Mouse (Mus musculus): Measurements from ENCODE around the gene Csrnp2.
"Not testable (repeated sequence)": the region's sequence is repeated elsewhere in the genome, so short reads cannot be mapped to it uniquely, and the experiment has no call there.

Csrnp2 gene

DNA sequence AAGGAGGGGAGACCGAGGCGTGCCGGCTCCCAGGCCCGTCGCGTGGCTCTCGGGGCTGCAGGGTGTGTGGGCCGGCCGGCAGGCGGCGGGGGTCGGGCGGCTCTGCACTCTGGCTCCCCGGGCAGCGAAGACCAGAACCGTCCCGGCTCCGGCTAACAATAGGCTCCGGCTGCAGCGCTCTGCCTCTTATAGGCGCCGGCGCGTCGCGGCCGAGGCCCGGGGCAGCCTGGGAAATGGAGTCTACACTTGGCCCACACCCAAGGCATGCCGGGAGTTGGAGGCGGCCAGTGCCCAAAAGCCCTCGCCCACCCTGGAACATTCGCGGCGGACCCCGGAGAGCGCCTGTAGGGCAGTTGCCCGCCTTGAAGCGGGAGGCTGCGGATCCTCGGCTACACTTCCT, at the start of gene Csrnp2:
Csrnp2 (minus strand) TSS at position 387 of the 400 bp plus-strand sequence.
- DNase-seq = peak; percentile 88 to 92

DNA sequence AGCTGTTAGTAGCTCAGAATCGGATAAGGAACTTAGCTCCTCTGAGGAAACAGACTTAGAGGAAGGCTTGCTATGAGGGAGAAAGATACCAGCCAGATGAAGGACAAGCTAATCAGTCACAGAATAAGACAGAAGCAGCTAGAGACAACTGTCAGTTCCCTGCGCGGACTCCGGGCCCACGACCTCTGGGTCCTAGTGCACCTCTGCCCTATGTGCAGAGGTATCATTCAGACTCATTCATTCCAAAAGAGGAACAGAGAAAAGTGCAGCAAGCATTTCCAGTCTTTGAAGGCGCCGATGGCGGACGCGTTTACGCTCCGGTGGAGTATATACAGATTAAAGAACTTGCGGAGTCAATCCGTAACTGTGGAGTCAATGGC, 48.4 kb upstream of the Csrnp2 start:
- not testable (repeated sequence) for DNase-seq

DNA sequence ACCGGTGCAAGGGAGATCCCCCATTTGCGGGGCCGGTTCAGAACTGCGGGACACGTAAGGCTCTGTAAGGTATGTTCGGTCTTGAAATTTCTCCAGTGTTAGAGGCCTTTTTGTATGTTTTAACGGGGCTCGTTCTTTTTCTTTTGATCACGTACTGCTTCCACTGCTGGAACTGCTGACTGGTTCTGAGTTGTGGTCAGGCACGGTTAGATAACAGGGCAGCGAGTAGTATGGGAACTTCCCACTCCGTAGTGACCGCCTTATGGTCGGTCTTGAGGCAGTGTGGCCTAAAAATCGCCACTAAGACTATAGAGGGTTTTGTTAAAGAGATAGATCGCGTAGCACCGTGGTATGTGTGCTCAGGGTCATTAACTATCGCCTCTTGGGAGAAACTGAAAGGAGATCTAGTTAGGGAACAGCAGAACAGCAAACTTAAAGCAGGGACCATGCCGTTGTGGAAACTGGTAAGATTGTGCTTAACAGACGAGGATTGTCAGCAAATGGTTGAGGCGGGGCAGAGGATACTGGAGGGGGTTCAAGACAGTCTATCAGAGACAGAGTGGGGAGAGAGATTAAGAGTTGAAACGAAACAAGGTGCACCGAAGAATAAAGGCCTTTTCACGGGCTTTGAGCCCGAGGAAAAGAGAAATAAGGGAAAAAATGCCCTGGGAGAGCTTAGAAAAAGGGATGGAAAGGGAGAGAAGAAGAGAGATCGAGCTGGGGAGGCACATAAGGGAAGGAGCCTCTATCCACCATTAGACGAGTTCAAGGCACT, 47.8 kb upstream of the Csrnp2 start:
- DNase-seq = not testable (repeated sequence)

GRCm38 (mm10) chr15:100541426-100541825, 46.1 kb upstream of the Csrnp2 start:
- DNase-seq = no peak

DNA sequence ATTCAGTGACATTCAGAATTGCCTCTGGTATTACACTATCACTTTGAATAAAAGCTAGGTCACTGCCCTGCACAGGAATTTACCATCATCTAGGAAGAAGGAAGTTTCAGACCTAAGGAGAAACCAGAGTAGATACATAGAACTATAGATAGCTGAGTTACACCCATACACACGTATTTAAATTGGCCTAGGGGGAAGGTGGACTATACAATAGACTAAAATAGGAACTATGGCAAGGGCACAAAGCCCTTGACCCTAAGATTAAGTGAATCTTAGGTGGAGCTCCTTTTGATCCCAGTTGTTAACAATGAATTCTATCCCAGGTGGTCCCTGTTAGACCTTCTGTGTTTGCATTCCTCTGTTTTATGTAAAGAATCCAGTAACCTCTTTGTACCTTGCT, 45.7 kb upstream of the Csrnp2 start:
- DNase-seq = not testable (repeated sequence)

DNA sequence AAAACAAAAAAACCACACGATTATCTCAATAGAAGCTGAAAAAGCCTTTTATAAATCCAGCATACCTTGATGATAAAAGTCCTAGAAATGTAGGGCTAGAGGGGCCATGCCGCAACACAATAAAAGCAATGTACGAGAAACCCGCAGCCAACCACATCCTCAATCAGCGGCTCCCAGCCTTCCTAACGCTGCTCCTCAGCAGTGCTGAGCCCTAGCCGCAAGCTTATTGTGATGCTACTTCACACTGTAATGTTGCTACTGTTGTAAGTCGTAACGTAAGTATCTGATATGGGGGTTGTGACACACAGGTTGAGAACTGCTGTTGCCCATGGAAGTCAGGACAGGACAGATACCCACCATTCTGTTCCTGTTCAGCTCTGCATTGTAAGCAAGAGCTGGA, 44.1 kb upstream of the Csrnp2 start:
- no peak for DNase-seq

DNA sequence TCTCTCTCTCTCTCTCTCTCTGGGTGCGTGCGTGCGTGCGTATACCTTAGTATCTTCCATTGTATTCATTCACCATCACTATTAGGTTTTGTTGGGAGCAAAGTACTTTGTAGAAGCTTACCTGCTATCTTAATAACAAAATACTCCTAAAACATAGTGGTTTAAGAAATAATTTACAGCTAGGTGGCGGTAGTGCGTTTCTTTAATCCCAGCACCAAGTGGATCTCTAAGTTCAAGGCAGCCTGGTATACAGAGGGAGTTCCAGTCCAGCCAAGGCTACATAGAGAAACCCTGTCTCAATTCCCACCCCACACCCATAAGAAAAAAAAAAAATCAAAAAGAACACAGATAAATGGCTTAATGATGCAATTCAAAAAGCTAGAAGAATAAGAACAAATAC, 42.6 kb upstream of the Csrnp2 start:
- peak in 1 of 2 experiments; percentile 28 for DNase-seq

DNA sequence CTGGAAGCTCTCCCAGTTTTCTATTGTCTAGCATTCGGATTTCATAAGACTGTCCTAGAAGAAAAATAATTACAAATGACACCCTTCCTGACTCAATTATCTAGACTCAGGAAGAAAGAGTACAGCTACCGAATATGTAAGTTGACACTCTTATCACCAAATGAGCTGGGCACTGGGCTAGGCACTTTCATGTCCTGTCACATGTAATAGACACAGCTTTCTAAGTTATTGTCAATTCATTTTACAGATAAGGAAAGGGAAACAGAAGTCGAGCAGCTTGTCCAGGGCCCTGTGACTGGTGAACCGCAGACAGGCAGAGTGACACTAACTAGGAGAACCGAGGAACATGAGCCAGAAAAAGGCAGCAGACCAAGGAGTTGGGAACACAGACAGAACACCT, 32.6 kb upstream of the Csrnp2 start:
- no peak for DNase-seq

- DNase-seq = no peak
Observed at GRCm38 (mm10) chr15:100525405-100525804, 30.1 kb upstream of the Csrnp2 start.

GRCm38 (mm10) chr15:100520306-100520705, 25.0 kb upstream of the Csrnp2 start:
- no peak for DNase-seq

GRCm38 (mm10) chr15:100515121-100515520, 19.8 kb upstream of the Csrnp2 start:
- DNase-seq = no peak

- no peak for DNase-seq
Observed at GRCm38 (mm10) chr15:100513387-100513786, 18.1 kb upstream of the Csrnp2 start.

- no peak for DNase-seq
Observed at GRCm38 (mm10) chr15:100510072-100510471, 14.8 kb upstream of the Csrnp2 start.

DNA sequence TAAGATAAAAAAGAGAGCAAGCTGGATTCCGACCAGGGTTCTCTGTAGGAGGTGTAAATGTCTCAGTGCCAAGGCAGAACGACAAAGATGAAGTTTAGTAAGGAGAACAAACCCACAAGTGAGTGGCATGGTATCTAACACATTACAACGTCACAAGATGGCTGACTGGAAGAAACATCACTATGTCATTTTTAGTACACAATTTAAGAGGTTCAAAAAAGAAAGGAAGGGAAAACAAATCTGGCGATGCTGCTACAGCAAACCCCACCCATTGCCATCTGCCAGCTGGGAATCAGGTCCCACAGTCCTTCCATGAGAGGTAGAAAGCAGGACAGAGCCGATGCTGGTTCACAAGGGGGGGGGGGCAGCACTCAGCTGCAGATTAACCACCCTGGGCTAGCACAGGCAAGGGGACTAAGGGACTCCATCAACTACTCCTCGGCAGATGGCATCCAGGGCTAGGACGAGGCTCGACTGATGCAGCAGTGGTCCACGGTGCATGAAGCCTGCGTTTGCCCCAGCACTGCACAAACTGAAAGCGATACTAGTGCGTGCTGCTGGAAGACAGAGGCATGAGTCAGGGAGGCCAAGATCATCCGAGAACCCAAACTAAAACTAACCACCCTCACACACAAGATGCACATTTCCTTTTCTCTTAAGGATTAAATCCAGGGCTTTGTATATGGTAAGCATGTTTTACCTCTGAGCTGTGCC, 13.3 kb upstream of the Csrnp2 start:
- DNase-seq = no peak

GRCm38 (mm10) chr15:100499506-100499905, 4.2 kb upstream of the Csrnp2 start:
- DNase-seq = not testable (repeated sequence)

- peak in 1 of 2 experiments; percentile 10 for DNase-seq
Observed at GRCm38 (mm10) chr15:100494647-100495046, 641 bp downstream of the Csrnp2 start.

- DNase-seq = no peak
Observed at GRCm38 (mm10) chr15:100491966-100492365, 3.3 kb downstream of the Csrnp2 start.

DNA sequence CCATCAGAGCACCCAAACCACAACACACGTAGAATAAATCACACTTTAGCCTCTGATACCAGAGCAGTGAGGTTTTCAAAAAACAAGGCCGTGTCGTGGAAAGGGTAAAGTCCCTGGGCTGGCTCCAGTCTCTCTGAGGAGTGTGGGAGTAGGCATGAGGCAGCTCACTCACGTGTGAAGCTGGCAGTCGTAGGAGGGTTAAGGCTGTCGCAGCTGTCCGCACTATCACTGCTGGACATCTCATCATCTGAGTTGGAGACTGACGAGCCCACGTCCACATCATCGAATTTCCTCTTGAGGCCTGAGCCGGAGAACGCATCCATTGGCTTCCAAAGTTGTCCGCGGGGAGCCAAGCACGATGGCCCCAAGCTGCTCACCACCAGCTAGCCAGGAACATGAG, 6.0 kb downstream of the Csrnp2 start:
- no peak for DNase-seq

DNA sequence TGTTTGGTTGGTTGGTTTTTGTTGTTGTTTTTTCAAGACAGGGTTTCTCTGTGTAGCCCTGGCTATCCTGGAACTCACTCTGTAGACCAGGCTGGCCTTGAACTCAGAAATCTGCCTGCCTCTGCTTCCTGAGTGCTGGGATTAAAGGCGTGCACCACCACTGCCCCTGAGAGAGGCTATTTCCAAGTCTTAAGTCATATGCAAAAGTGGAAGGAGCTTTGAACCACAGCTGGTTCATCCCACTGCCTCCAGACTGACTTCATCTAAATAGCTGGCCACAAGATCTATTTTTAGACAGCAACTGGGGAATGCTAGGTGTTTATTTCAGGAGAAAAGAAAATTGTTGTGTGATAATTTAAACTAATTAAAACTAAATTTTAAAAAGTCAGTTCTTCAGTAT, 7.0 kb downstream of the Csrnp2 start:
- not testable (repeated sequence) for DNase-seq

GRCm38 (mm10) chr15:100487050-100487449, 8.2 kb downstream of the Csrnp2 start:
- DNase-seq = no peak

GRCm38 (mm10) chr15:100486450-100486849, 8.8 kb downstream of the Csrnp2 start:
- DNase-seq = no peak

DNA sequence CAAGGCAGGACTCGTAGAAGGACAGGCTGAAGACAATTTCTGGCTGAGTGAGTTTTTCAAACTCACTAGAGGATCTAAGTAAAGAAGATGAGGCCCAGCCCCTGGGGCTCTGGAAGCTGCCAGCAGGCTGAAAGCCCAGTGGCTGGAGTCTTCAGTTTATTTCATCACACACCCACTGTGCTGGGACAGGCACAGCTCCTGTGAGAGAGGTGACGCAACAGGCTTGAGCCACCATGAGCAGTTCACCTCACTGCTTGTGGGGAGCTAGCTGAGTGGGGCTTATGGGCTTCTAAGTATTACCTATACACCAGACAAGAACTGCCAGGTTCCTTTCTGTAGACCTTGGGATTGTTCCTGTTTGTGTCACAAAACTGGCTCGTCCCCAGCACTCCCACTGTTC, 9.7 kb downstream of the Csrnp2 start:
- peak; percentile 30 to 62 for DNase-seq

GRCm38 (mm10) chr15:100478925-100479324, 16.4 kb downstream of the Csrnp2 start:
- no peak for DNase-seq

DNA sequence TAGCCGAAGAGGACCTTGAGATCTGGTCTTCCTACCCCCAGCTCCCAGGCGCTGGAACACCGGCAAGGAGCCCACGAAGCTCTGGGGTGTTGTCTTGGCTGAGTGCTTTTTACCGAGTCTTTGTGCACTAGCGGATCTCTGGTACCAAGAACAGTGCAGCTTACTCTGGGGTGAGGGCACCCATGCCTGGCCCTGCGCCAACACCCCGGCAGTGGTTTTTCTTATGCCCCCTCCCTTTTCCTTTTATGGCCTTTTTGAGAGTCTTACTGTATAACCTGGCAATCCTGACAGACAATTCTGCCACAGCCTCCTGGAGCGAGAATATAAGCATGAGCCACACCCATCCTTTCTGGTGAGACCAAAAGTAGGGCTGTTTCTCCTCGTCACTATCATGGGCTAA, 16.9 kb downstream of the Csrnp2 start:
- no peak for DNase-seq

Measured in lung, adult 18-20 months (tissue).